Mouse (Mus musculus) retina, adult 2 months (tissue): ENCODE results near the gene Ddx39b.

Experiments
- DNase-seq: peaks from one replicate; pipeline ENCODE4 v3.0.0-alpha.2; 2012; ENCODE audit warnings: low read depth, low spot score

The Ddx39b gene

GRCm38 (mm10) chr17:35241305-35242014 is at the start of gene Ddx39b:
Ddx39b (plus strand) TSS chr17:35241746.
- DNase-seq, result peak; percentile 92

- DNase-seq, result no peak
These were observed 48.6 kb upstream of the Ddx39b start for GRCm38 (mm10) chr17:35192924-35193323.

GRCm38 (mm10) chr17:35193881-35194843 is 47.4 kb upstream of the Ddx39b start, which contains the start of gene Ltb:
Ltb (plus strand) TSS chr17:35194439.
- no peak for DNase-seq

- no peak for DNase-seq
These were observed 46.5 kb upstream of the Ddx39b start for GRCm38 (mm10) chr17:35194844-35195630.

- no peak for DNase-seq
These were observed 45.8 kb upstream of the Ddx39b start for GRCm38 (mm10) chr17:35195631-35196320.

- no peak for DNase-seq
These were observed 45.3 kb upstream of the Ddx39b start for GRCm38 (mm10) chr17:35196321-35196641.

- DNase-seq, result no peak
These were observed 44.4 kb upstream of the Ddx39b start for GRCm38 (mm10) chr17:35197126-35197525.

GRCm38 (mm10) chr17:35198029-35198428 is 43.5 kb upstream of the Ddx39b start:
- no peak for DNase-seq

- no peak for DNase-seq
These were observed 42.6 kb upstream of the Ddx39b start for GRCm38 (mm10) chr17:35198946-35199345.

- DNase-seq, result no peak
These were observed 41.1 kb upstream of the Ddx39b start for GRCm38 (mm10) chr17:35200398-35200797.

GRCm38 (mm10) chr17:35201128-35201527 is 40.4 kb upstream of the Ddx39b start:
- DNase-seq, result no peak

- no peak for DNase-seq
These were observed 39.8 kb upstream of the Ddx39b start, which contains the start of gene Tnf for GRCm38 (mm10) chr17:35201787-35202186. Tnf (minus strand) TSS chr17:35202007.

- no peak for DNase-seq
These were observed 39.1 kb upstream of the Ddx39b start for GRCm38 (mm10) chr17:35202442-35202841.

GRCm38 (mm10) chr17:35204494-35205379 is 36.8 kb upstream of the Ddx39b start, which contains the start of gene Lta:
Lta (minus strand) TSS chr17:35205351.
- DNase-seq, result no peak

GRCm38 (mm10) chr17:35205380-35205769 is 36.2 kb upstream of the Ddx39b start:
- no peak for DNase-seq

GRCm38 (mm10) chr17:35209785-35210535 is 31.6 kb upstream of the Ddx39b start:
- DNase-seq, result no peak

GRCm38 (mm10) chr17:35210593-35210992 is 31.0 kb upstream of the Ddx39b start:
- no peak for DNase-seq

- DNase-seq, result no peak
These were observed 28.5 kb upstream of the Ddx39b start for GRCm38 (mm10) chr17:35213071-35213470.

- DNase-seq, result no peak
These were observed 22.9 kb upstream of the Ddx39b start for GRCm38 (mm10) chr17:35218516-35219193.
